Mouse (Mus musculus): ENCODE data around the gene Itch. TPM values are rescaled to one million over a fixed set of nuclear protein-coding genes. Genes with fewer than 3 reads are reported as not detected.

Gene Itch
- polyA plus RNA-seq (2014; fragmentation: Illumina TruSeq; extraction: RNeasy Lipid Tissue Mini Kit (QIAGEN cat#74804); ENCODE audit: low read depth, low replicate concordance): 32.5 TPM

GRCm38 (mm10) chr2:155133011-155133976 lies at the start of gene Itch:
TSS of gene Itch (plus strand) at chr2:155133509.

GRCm38 (mm10) chr2:155236362-155236992 lies 103.2 kb downstream of the Itch start, which contains the start of gene Dynlrb1:
TSS of gene Dynlrb1 (plus strand) at chr2:155236533.

DNA sequence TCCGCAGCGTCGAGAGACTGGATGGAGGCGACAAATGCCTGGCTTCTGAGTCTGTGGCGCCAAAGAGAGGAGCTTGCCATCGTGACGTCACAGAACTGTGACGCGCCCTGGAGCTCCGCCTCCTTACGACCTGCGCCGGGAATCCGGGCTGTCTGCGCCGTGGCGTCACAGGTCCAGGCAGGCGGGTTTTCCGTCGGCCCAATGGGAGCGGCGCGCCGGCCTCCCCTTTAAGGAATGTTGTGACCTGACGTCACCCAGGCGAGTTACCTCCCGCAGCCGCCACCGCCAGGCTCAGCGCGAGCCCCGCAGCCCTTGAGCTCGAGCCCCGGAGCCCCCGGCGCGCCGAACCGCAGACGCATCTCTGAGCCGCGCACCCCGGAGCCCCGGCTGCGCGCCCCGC lies 142.9 kb downstream of the Itch start, which contains the start of gene Map1lc3a:
TSS of gene Map1lc3a (plus strand) at position 103 of the 400 bp plus-strand sequence.

Other genes starting within 250 kb of the Itch start
- 76.1 TPM for gene Eif2s2, start 240.6 kb upstream of the Itch start, polyA plus RNA-seq (2014; fragmentation: Illumina TruSeq; extraction: RNeasy Lipid Tissue Mini Kit (QIAGEN cat#74804); ENCODE audit: low read depth, low replicate concordance)
- gene Gm14226, start 115.2 kb upstream of the Itch start, polyA plus RNA-seq (2014; fragmentation: Illumina TruSeq; extraction: RNeasy Lipid Tissue Mini Kit (QIAGEN cat#74804); ENCODE audit: low read depth, low replicate concordance): 1.5 TPM
- 47.4 TPM for gene Ahcy, start 59.0 kb upstream of the Itch start, polyA plus RNA-seq (2014; fragmentation: Illumina TruSeq; extraction: RNeasy Lipid Tissue Mini Kit (QIAGEN cat#74804); ENCODE audit: low read depth, low replicate concordance)
- gene Dynlrb1, start 103.0 kb downstream of the Itch start, polyA plus RNA-seq (2014; fragmentation: Illumina TruSeq; extraction: RNeasy Lipid Tissue Mini Kit (QIAGEN cat#74804); ENCODE audit: low read depth, low replicate concordance): 255 TPM
- 216 TPM for gene Map1lc3a, start 142.8 kb downstream of the Itch start, polyA plus RNA-seq (2014; fragmentation: Illumina TruSeq; extraction: RNeasy Lipid Tissue Mini Kit (QIAGEN cat#74804); ENCODE audit: low read depth, low replicate concordance)
- gene Pigu, start 223.9 kb downstream of the Itch start, polyA plus RNA-seq (2014; fragmentation: Illumina TruSeq; extraction: RNeasy Lipid Tissue Mini Kit (QIAGEN cat#74804); ENCODE audit: low read depth, low replicate concordance): 35.5 TPM
- 167 TPM for gene Trp53inp2, start 247.6 kb downstream of the Itch start, polyA plus RNA-seq (2014; fragmentation: Illumina TruSeq; extraction: RNeasy Lipid Tissue Mini Kit (QIAGEN cat#74804); ENCODE audit: low read depth, low replicate concordance)